Mouse (Mus musculus): ENCODE measurements around the gene Hhat.

Hhat gene

GRCm38 (mm10) chr1:192497505-192497904 is 273.5 kb downstream of the Hhat start:
- DNase-seq (ENCODE audit: low read depth, low spot score) = no peak

GRCm38 (mm10) chr1:192489908-192490825 is 280.9 kb downstream of the Hhat start:
- no peak for DNase-seq (ENCODE audit: low read depth, low spot score)

DNA sequence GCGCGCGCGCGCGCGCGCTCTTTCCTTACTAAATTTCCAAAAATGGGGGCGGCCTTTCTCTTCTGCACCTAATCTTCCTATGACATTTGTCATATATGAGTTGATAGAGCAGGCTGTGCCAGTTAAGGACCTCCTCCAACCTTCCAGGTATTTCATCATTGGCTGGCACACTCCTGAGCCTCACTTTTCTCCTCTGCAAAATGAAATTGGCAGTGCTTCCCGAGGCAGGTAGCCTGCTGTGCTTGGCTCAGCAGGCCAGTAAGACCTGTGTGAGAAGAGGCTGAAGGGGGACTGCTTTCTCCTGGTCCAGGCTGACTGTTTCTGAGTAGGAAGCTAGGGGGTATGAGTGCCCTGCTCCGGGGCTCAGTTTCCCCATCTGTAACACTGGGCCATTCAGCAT is 283.5 kb downstream of the Hhat start:
- DNase-seq (ENCODE audit: low read depth, low spot score) = no peak

GRCm38 (mm10) chr1:192485030-192485429 is 286.0 kb downstream of the Hhat start:
- DNase-seq (ENCODE audit: low read depth, low spot score) = no peak

GRCm38 (mm10) chr1:192481446-192481845 is 289.6 kb downstream of the Hhat start:
- DNase-seq (ENCODE audit: low read depth, low spot score) = no peak

DNA sequence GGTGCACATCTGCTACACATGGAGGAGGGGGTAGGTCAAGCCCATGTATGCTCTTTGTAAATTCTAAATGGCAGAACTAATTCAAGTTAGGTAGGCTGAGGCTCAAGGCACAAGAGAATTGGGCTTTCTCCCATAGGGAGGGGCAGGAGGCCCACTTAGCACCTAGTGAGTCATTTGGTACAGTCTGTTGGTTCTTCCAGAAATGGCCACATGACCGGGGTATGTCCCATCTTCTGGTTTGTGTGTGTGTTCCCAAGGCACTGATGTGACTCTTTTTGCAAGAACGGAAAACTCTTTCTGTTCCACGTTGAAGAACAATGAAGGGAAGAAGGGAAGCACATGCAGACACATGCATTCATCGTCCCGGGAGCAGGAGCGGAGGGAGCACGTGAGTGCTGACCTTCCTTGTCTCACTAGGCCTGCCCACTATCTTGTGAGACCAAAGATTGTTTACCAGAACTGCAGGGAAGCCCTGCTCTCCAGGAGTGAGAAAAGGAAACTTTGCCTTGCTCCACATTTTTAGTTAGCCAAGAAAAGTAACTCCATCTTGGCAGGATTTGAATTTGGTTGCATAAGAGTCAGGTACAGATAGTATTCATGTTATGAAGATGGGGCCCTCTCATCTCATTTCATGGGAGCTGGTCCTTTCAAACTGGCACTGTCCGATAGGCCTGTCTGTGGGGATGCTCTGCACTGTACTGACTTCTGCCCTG is 290.8 kb downstream of the Hhat start:
- DNase-seq (ENCODE audit: low read depth, low spot score) = no peak

DNA sequence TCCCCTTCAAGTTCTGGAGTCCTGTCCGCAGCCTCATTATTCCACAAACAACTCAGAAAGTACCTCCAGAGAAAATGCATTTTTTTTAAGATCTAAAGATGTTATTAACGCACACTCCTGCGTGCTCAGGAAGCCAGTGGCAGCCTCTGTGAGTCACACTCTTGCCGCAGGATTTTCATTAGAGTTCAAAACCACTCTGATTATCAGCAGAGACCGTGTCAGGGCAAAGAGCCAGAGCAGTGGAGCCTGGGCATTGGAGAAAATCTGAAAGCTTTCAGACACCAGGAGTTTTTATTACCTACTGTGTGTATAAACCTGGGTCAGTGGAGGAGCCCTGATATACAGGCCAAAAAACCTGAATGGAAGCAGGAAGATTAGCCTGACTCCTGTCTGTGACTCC is 292.8 kb downstream of the Hhat start:
- DNase-seq (ENCODE audit: low read depth, low spot score) = no peak

- DNase-seq (ENCODE audit: low read depth, low spot score) = no peak
Observed at GRCm38 (mm10) chr1:192477556-192477955, 293.5 kb downstream of the Hhat start.

DNA sequence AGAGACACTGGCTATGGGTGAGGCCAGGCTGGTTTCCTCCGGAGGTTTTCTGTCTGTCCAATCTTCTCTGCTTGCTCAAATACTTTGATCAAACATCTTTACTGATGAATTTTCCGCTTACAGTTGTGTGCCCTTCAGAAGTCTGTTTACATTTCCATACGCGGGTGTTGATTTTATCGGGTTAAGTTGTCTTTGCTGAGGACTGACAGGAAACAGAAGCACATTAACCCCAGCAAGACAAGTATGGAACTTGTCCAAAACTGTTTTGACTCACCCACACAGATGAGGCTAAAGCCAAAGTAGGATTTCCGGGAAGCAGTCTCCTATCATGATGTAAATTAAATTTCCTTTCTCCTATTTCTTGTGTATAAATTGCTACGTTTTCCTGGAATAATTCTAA is 294.3 kb downstream of the Hhat start:
- DNase-seq (ENCODE audit: low read depth, low spot score) = no peak

DNA sequence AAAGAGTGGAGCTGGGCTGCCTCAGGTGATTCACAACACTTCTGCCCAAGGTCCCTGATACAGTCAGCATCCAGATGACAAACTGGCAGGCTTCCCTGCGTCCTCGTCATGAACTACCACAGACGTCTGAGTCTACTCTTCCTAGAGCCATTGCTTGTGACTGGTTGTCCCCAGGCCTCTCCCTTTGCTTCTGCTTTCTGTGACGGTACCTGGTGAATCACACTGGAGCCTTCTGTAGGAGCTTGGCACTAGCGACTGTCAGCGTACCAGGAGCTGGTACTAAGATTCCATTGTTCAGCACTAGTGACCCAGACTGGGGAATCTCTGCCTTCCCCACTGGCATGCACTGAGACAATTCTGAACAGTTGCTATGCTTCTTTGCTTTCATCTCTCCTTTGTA is 297.9 kb downstream of the Hhat start:
- no peak for DNase-seq (ENCODE audit: low read depth, low spot score)

DNA sequence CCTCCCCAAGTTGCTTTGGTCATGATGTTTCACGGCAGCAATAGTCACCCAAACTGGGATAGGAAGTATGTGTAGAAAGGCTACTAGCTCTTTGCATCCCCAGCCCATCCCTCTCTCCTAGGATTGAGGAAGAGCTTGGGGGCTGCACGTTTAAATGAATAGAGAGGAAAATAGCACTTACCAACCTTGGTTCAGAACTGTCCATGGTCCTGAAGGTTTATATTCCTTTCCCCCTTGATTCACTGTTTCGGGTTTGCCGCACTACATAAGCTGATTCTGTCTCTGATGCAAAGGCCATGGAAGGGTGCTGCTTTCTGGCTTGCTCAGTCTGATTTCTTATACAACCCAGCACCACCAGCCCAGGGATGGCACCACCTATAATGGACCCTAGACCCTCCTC is 298.7 kb downstream of the Hhat start:
- DNase-seq (ENCODE audit: low read depth, low spot score) = no peak

DNA sequence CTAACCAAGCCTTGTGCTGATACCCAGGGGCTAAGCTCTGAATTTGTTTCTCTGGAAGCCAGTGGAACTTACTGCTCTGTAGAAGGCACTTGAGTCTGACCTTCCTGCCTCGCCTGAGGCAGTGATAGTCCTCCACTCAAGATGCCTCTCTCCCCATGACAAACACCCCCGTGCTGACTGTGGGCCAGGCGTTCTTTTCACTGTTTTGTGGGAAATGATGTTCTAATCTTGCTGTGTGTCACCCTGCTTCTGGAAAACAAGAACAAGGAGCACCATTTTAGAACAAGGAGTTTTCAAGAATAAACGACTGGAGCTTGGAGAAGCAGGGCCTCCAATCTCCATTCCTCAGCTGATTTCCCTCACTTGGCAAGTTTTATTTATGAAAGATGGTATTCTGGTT is 307.3 kb downstream of the Hhat start:
- no peak for DNase-seq (ENCODE audit: low read depth, low spot score)

GRCm38 (mm10) chr1:192457526-192458206 is 313.4 kb downstream of the Hhat start:
- DNase-seq (ENCODE audit: low read depth, low spot score) = no peak

DNA sequence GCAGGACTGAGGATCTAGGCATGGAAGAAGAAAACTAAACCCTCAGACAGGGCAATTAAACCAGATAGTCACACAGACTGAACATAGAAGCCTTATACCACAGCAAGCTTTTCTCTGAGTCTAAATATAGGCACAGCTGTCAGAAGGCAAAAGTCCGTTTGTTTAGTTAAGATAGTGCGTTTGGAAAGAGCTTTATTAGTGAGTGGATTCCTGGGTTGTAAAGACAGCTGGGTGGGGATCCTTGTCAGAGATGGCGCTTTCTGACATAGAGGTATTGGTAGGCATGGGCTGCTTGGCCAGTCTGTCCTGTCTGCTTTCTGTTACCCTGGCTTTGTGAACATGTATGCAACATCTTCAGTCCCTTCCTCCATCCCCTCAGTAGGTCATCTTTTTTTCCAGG is 314.0 kb downstream of the Hhat start:
- DNase-seq (ENCODE audit: low read depth, low spot score) = no peak

DNA sequence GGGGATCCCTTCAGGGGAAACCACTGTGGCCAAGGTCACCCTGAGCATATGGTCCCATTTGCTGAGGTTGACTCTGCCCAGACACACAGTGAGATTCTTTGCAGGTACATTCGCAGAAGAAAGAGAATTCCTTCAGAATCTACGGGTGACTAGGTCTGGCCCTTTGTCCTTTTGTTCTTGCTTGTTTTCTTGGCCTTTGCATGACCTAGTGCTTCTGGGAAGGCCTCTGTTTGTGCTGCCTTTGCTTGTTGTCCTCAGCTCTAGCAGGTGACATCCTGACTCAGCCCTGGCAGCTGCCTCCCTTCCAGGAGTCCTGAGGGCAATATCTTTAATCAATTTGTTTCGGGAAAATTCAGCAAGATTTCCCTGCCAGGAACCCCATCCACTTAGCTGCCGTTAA is 316.0 kb downstream of the Hhat start:
- no peak for DNase-seq (ENCODE audit: low read depth, low spot score)

GRCm38 (mm10) chr1:192454501-192454900 is 316.5 kb downstream of the Hhat start:
- no peak for DNase-seq (ENCODE audit: low read depth, low spot score)

DNA sequence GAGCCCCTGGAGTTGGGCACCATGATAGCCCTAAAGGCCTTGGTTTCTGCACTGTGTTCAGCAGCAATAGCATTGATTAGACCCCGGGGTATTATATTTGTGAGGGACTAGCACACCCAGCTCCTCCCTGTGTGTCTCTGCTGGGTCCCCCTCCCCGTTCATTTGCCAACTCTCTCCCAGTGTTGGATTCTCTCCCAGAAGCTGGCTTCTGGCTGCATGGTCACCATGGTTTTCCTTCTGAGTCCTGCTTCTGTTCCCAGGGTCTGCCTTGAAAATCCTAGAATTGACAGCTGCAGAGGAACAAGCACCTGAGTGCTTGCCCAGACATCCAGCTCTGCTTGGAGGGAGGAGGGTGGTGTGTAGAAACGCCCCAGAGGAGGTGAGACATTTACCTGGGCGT is 319.3 kb downstream of the Hhat start:
- DNase-seq (ENCODE audit: low read depth, low spot score) = no peak

DNA sequence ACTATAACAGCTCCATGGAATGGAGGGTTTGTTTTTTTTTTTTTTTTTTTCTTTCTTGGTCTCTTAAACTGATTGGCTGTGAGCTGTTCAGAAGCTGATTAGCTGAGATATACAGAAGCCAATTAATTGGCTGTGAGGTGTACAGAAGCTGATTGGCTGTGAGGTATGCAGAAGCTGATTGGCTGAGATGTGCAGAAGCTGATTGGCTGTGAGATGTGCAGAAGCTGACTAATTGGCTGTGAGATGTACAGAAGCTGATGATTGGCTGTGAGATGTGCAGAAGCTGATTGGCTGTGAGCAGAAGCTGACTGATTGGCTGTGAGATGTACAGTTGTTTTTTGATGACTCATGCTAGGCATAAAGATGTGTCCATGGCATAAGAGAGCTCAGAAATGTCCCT is 320.6 kb downstream of the Hhat start:
- DNase-seq (ENCODE audit: low read depth, low spot score) = no peak

DNA sequence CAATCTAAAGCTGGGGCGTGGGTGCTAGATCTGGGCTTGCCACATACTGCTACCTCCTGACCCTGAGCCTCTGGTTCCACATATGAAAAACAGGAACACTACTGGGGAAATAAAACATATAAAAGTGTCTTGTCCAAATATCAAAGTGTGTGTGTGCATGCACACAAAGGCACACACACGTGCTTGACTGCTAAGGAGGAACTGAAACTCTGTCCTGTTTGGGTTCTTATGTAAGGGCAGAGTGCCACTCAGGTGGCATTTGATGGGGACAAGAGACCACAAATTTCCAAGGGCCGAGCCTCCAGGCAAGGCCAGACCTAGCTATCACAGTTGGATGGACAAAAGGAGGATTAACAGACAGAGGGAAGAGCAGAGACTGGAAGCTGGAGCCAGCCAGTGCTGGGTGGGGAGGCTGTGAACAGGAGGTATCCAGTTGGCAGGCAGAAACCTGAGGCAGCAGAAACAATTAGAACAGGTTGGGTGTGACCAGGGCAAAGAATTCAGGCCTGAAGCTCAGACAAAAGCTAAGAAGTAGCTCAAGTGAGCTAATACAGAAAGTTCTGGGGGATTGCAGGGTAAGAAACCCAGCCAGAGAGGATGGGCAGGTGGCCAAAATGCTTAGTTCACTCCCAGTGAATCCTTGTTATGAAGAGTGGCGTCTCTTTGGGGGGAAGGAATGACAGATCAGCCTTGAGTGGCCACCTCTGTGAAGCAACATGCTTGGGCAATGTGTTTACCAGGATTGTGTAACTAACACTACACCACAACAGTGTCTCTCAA is 321.3 kb downstream of the Hhat start:
- DNase-seq (ENCODE audit: low read depth, low spot score) = no peak

- DNase-seq (ENCODE audit: low read depth, low spot score) = no peak
Observed at GRCm38 (mm10) chr1:192448512-192448911, 322.5 kb downstream of the Hhat start.

- no peak for DNase-seq (ENCODE audit: low read depth, low spot score)
Observed at GRCm38 (mm10) chr1:192447666-192448065, 323.4 kb downstream of the Hhat start.
